Mouse (Mus musculus) brain, embryonic 14.5 days (tissue): ENCODE measurements around the gene Ccdc158. TPM values are rescaled to one million over a fixed set of nuclear protein-coding genes. Genes with fewer than 3 reads are reported as not detected.
A peak's percentile ranks its signal among the peaks of the same experiment; 100 is the strongest.

ENCODE experiments used
- DNase-seq: peaks from one replicate; pipeline ENCODE4 v3.0.0-alpha.2; 2011; ENCODE audit warnings: low read depth
- CTCF ChIP-seq: fragments of 200-500 bp; IDR thresholded peaks from 2 replicates; pipeline ENCODE4 v1.5.1; 2012; ENCODE audit warnings: inconsistent platforms, mild to moderate bottlenecking, moderate library complexity, borderline replicate concordance; ENCODE audit not compliant: insufficient read depth, insufficient read length; ENCODE audit errors: extremely low read depth
- POLR2A ChIP-seq: fragments of 200-500 bp; IDR thresholded peaks from 2 replicates; pipeline ENCODE4 v1.6.1; 2012; ENCODE audit warnings: mild to moderate bottlenecking, inconsistent platforms, borderline replicate concordance; ENCODE audit not compliant: poor library complexity, insufficient read depth, insufficient read length, severe bottlenecking; ENCODE audit errors: extremely low read depth
- polyA plus RNA-seq: library from polyadenylated mRNA; depleted of rRNA; stranded (reverse); fragments of >200 nt; gene quantifications from 2 replicates; pipeline ENCODE4 v1.2.3, GENCODE M21; 2012

Ccdc158 gene
- polyA plus RNA-seq, 1 experiment, result 0.83 TPM

- DNase-seq, result peak; percentile 93
- TF ChIP-seq POLR2A (no peak), CTCF (no peak)
Observed at GRCm38 (mm10) chr5:92703671-92704070, 28.6 kb upstream of the Ccdc158 start.

DNA sequence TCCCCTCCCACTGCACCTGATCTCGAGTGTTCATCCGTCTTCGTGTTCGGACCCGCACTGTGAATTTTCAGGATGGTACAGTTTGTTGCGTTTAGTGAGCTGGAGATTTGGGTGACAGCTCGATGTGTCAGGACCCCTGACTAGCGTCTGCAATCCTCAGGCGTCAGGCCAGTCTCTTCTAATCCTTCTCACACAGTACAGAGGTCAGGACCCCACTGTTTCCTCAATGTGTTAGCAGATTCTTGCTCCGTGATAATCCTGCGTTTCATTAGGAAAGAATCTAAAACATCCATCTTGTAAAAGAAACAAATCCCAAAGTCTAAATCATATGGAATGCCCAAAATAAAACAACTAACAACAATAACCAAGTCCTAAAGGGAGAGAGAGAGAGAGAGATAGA lies 26.7 kb upstream of the Ccdc158 start:
- no peak for DNase-seq
- TF ChIP-seq POLR2A (no peak), CTCF (no peak)

GRCm38 (mm10) chr5:92698837-92699529 lies 23.9 kb upstream of the Ccdc158 start:
- TF ChIP-seq POLR2A, result no peak
- peak; percentile 79 for DNase-seq

DNA sequence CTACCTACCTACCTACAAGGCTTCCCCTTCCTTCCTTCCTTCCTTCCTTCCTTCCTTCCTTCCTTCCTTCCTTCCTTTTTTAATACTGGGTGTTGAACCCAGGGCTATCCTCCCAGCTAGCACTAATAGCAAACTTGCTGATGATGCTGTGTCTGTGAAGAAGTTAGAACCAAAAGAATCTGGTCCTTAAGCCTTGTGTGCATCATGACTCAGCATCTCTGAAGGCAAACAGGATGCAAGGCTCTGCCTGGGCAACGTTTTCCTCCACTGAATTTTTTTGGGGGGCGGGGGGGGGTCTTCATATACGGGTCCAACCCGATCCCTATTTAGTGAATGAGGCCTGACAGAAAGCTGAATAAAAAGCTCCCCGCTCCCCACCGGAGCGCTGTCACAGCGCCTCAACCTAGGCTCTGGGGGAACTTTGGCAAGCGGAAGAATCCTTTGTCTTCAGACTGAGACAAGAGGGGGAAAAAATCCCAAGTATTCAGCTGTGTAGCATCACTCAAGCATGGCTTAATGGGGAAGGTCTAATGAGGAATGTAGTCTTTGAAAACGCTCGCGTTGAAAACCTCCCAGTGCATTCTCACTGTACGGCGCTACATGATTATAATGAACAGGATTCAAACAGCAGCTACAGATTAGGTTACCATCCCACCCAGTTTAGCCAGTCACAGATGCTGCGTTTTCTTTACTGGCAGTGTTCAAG lies 23.2 kb upstream of the Ccdc158 start:
- peak; percentile 95 for DNase-seq
- no peak for TF ChIP-seq CTCF
- no peak for TF ChIP-seq POLR2A

DNA sequence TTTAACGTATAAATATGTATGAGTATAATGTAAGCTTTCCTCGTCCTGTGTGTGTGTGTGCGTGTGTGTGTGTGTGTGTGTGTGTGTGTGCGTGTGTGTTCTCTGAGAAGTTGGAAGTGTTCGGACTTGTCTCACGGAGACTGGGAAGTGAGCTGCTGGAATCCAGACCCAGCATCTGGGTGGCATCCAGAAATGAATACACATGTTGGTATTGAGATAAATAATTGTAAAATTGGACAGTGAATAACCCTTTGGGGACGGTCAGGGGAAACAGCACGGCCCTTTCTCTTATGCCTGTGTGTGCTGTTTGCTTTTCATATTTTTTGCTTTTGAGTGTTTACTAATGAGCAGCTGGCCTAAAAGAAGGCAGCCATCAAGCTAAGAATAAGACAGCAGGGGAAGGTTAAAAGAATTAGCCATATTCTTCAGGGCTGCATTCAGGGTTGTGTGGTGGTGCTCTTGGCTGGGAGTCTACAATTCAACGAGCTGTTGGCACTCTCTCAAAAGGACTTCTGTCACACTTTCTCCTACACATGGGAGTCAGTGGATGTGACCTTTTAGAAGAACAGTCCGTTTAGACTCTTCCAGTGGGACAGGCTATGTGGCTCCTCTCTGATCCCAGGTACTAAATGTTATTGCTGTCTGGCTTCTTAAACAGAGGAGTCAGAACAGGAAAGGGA lies 19.4 kb upstream of the Ccdc158 start:
- peak; percentile 82 for DNase-seq

GRCm38 (mm10) chr5:92693744-92694143 lies 18.7 kb upstream of the Ccdc158 start:
- TF ChIP-seq CTCF, result peak; percentile 21; the same call in 1 of the 2 replicates
- TF ChIP-seq POLR2A, result no peak
- DNase-seq, result no peak

More for the DNA sequence above, 19.4 kb upstream of the Ccdc158 start:
- TF ChIP-seq CTCF (no peak), POLR2A (no peak)

DNA sequence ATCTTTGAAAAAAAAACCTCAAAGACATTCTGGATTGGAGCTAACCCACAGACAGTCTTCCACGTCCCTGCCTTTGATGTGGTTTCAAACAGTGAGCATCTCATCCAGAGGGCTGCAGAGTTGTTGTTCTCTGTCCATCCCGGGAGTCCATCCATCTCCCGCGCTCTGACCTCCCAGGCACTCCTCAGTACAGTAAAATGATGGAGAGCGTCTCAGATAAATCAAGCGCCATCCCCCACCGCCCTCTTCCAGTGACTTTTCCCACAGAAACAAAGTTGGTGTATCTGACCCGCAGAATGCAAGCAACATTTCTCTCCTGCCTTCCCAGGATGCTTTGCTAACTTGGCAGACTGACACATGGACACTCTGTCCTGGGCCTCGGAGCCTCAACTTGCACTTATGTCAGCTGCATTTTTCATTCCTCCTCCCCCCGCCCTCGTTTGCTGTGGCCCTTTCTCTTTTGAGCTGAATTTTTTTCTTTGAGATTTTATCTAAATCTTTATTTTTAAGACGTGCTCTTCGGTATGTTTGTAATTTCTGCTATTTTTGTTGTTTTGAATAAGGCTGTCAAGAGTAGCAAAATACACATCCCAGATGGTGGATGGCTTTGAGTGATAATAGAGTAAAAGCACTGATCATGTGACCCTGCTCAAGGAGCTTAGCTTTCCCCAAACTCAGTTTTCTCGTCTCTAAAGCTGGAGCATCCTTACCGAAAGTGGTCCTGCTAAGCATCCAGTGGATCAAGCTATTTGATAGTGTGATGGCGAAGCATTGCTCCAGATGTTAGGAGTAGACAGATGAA lies 17.3 kb upstream of the Ccdc158 start:
- TF ChIP-seq POLR2A (no peak), CTCF (no peak)
- DNase-seq, result peak; percentile 61

- TF ChIP-seq POLR2A (no peak), CTCF (no peak)
Observed at GRCm38 (mm10) chr5:92688569-92688968, 13.5 kb upstream of the Ccdc158 start.

DNA sequence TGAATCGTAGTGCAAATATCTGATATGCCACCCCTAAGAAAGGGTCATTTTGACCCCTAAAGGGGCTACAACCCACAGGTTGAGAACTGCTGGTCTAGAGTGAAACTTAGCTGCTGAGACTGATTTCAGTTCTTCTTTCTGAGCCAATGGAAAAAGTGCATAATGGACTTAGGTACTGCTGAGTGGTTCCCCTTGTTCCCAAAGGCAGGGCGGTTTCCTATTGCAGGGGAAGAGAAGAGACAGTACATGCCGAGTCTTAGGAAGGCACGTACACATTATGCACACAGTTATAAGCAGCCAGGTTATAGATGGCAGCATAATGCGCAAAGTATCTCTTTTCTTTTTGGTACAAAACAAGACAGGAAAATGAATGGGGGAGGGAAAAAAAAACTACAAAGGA lies 13.1 kb upstream of the Ccdc158 start:
- no peak for DNase-seq
- no peak for TF ChIP-seq CTCF
- TF ChIP-seq POLR2A, result no peak

More at GRCm38 (mm10) chr5:92688569-92688968, 13.5 kb upstream of the Ccdc158 start:
- DNase-seq, result no peak

GRCm38 (mm10) chr5:92684715-92685460 lies 9.8 kb upstream of the Ccdc158 start:
- TF ChIP-seq CTCF (no peak), POLR2A (no peak)
- DNase-seq, result no peak
